Mouse (Mus musculus): ENCODE data around the gene Csrp2. TPM values are rescaled to one million over a fixed set of nuclear protein-coding genes. Genes with fewer than 3 reads are reported as not detected.
A peak's percentile ranks its signal among the peaks of the same experiment; 100 is the strongest.

The Csrp2 gene
- polyA plus RNA-seq, 1 experiment from 2014 or later: 209 TPM

DNA sequence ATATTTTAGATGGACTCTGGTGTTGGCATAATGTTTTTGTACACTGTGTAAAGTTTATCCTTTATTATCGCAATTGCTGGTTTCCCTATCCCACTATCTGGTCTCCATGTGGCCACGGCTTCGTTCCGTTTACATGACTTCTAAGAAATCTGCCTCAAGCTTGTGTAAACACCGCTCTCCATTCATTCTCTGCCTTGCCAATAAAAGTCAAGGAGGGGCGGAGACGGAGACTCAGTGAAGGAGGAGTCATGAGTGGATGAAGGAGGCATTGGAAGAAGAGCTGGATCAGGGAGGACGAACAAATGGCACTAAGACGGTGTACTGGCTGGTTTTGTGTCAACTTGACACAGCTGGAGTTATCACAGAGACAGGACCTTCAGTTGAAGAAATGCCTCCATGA is 52.4 kb downstream of the Csrp2 start:
- no peak overlapping the region for H3K4me3 ChIP-seq (replicated peaks; ENCODE audit: low read length)
- no peak overlapping the region for H3K9ac ChIP-seq (ENCODE audit: low read length)
- peak; percentile 69 for ATAC-seq (ENCODE audit: insufficient read depth, low FRiP score)

DNA sequence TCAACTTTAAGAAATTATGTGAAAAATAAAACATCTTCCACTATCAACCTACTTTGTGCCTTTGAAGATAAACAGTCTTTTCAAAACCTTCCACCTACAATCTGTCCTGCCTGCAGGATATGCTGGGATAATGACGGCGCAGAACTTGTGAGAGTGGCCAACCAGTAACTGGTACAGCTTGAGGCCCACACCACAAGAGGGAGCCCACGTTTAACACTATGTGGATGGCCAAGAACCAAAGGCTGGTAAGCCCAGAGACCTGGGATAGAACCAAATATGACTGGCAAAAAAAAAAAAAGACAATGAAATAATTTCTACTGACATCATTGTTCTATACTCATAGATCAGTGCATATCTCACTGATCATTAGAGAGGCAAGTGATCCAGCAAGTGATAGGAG is 54.9 kb downstream of the Csrp2 start:
- no peak overlapping the region for H3K9ac ChIP-seq (ENCODE audit: low read length)
- 55% methylated on average over 3 of the region's 3 CpGs for WGBS

More for the DNA sequence above, 52.4 kb downstream of the Csrp2 start:
- H3K9me3 ChIP-seq (replicated peaks; ENCODE audit: control insufficient read depth, low read length): no peaks in the 10 kb centered on the region
- no peaks in the 10 kb centered on the region for H3K27me3 ChIP-seq (ENCODE audit: control insufficient read depth, insufficient read depth, low read length)
- H3K4me1 ChIP-seq (ENCODE audit: control insufficient read depth, insufficient read depth, low read length): peaks cover 3% of the 10 kb centered on the region
- no peak overlapping the region for H3K4me2 ChIP-seq (ENCODE audit: low read depth, low read length)
- no peaks in the 10 kb centered on the region for H3K36me3 ChIP-seq (ENCODE audit: control insufficient read depth, insufficient read depth, low read length)
- no peak overlapping the region for H3K27ac ChIP-seq (ENCODE audit: low read length)
- WGBS: 29% methylated on average over 9 of the region's 9 CpGs

DNA sequence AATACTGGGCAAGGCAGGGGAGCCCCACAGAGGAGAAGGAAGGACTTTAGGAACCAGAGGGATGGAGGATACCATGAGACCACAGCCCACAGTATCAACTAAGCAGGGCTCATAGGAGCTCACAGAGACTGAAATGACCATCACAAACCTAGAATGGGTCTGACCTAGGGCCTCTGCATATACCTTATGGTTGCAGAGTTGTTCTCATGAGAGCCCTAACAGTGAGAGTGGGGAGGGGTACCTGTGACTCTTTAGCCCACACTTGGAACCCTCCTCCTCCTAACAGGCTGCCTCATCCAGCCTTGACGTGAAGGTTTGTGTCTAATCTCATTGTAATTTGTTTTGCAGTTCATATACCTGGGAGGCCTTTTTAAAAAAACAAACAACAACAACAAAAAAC is 55.3 kb downstream of the Csrp2 start:
- WGBS: 88% methylated on average over 1 of the region's 1 CpGs
- Histone ChIP-seq H3K4me2 (ENCODE audit: low read depth, low read length) (no peak overlapping the region), H3K36me3 (ENCODE audit: control insufficient read depth, insufficient read depth, low read length) (no peaks in the 10 kb centered on the region), H3K27ac (ENCODE audit: low read length) (no peak overlapping the region), H3K4me3 (replicated peaks; ENCODE audit: low read length) (no peak overlapping the region), H3K9me3 (replicated peaks; ENCODE audit: control insufficient read depth, low read length) (no peaks in the 10 kb centered on the region), H3K27me3 (ENCODE audit: control insufficient read depth, insufficient read depth, low read length) (no peaks in the 10 kb centered on the region), H3K4me1 (ENCODE audit: control insufficient read depth, insufficient read depth, low read length) (peaks cover 3% of the 10 kb centered on the region), H3K9ac (ENCODE audit: low read length) (no peak overlapping the region)
- ATAC-seq (ENCODE audit: insufficient read depth, low FRiP score): no peak

More for the DNA sequence above, 54.9 kb downstream of the Csrp2 start:
- Histone ChIP-seq H3K27ac (ENCODE audit: low read length) (no peak overlapping the region), H3K36me3 (ENCODE audit: control insufficient read depth, insufficient read depth, low read length) (no peaks in the 10 kb centered on the region), H3K9me3 (replicated peaks; ENCODE audit: control insufficient read depth, low read length) (no peaks in the 10 kb centered on the region), H3K4me2 (ENCODE audit: low read depth, low read length) (no peak overlapping the region), H3K27me3 (ENCODE audit: control insufficient read depth, insufficient read depth, low read length) (no peaks in the 10 kb centered on the region), H3K4me1 (ENCODE audit: control insufficient read depth, insufficient read depth, low read length) (peaks cover 3% of the 10 kb centered on the region), H3K4me3 (replicated peaks; ENCODE audit: low read length) (no peak overlapping the region)
- ATAC-seq (ENCODE audit: insufficient read depth, low FRiP score): no peak

DNA sequence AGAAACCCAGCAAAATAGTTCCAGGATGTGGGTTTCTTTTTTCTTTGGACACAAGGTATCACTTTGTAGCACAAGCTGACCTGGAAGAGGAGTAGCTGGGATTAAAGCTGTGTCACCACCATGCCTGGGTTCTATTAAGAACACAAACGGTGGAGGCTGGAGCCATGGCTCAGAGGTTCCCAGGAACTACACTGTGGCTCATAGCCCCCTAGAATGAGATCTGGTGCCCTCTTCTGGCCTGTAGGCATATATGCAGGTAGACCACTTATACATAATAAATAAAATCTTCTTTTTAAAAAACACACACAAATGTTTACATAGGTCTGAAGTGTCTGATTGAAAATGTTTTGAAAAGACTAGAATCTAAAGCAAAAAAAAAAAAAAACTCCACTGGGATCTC is 56.5 kb downstream of the Csrp2 start:
- Histone ChIP-seq H3K4me3 (replicated peaks; ENCODE audit: low read length) (no peak overlapping the region), H3K27ac (ENCODE audit: low read length) (no peak overlapping the region), H3K36me3 (ENCODE audit: control insufficient read depth, insufficient read depth, low read length) (no peaks in the 10 kb centered on the region), H3K9me3 (replicated peaks; ENCODE audit: control insufficient read depth, low read length) (no peaks in the 10 kb centered on the region), H3K27me3 (ENCODE audit: control insufficient read depth, insufficient read depth, low read length) (no peaks in the 10 kb centered on the region), H3K9ac (ENCODE audit: low read length) (no peak overlapping the region), H3K4me2 (ENCODE audit: low read depth, low read length) (no peak overlapping the region), H3K4me1 (ENCODE audit: control insufficient read depth, insufficient read depth, low read length) (peaks cover 3% of the 10 kb centered on the region)
- WGBS: 6% methylated on average over 1 of the region's 1 CpGs
- ATAC-seq (ENCODE audit: insufficient read depth, low FRiP score): no peak; the same call in 1 of the 2 replicates

DNA sequence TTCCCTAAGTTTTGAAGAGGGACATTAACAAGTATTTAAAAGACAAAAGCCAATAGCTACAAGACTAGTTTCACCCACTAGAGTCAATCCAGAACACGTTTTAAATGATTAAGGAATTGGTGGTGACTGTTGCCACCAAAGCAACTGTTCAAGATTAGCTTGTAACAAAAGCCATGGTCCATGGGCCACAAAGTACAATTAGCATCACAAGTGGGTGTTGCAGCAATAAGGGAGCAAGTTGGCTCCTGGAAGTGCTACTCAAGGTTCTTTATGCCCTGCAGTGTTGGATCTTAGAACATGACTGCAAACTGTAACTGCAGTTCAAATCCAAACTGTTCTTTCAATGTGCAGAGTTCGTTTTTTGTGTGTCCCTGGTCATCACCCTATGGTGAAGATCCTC is 57.8 kb downstream of the Csrp2 start:
- Histone ChIP-seq H3K4me1 (ENCODE audit: control insufficient read depth, insufficient read depth, low read length) (no peaks in the 10 kb centered on the region), H3K4me2 (ENCODE audit: low read depth, low read length) (no peak overlapping the region), H3K9me3 (replicated peaks; ENCODE audit: control insufficient read depth, low read length) (no peaks in the 10 kb centered on the region), H3K36me3 (ENCODE audit: control insufficient read depth, insufficient read depth, low read length) (no peaks in the 10 kb centered on the region), H3K27me3 (ENCODE audit: control insufficient read depth, insufficient read depth, low read length) (no peaks in the 10 kb centered on the region), H3K9ac (ENCODE audit: low read length) (no peak overlapping the region), H3K27ac (ENCODE audit: low read length) (no peak overlapping the region), H3K4me3 (replicated peaks; ENCODE audit: low read length) (no peak overlapping the region)
- no peak for ATAC-seq (ENCODE audit: insufficient read depth, low FRiP score)
- WGBS: 60% methylated on average over 2 of the region's 2 CpGs

DNA sequence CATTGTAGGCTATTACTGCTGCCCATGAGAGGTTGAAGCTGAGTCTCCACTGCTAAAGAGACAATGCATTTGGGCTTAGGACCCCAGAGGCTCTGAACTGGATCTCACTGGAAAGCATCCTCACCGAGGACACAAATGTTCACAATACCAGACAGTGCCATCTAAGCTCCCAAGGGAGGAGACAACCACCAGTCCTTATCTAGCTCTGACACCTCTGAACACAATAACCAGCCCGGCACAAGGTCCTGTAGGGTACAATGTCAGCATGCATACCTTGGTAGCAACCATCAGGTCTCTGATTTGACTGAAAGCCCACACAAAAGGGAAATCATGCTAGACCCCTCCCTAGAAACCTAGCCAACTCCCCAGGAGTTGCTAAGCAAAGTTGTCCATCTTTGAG is 59.8 kb downstream of the Csrp2 start:
- Histone ChIP-seq H3K36me3 (ENCODE audit: control insufficient read depth, insufficient read depth, low read length) (no peaks in the 10 kb centered on the region), H3K9ac (ENCODE audit: low read length) (no peak overlapping the region), H3K27me3 (ENCODE audit: control insufficient read depth, insufficient read depth, low read length) (no peaks in the 10 kb centered on the region), H3K9me3 (replicated peaks; ENCODE audit: control insufficient read depth, low read length) (no peaks in the 10 kb centered on the region), H3K27ac (ENCODE audit: low read length) (no peak overlapping the region), H3K4me1 (ENCODE audit: control insufficient read depth, insufficient read depth, low read length) (no peaks in the 10 kb centered on the region), H3K4me3 (replicated peaks; ENCODE audit: low read length) (no peak overlapping the region), H3K4me2 (ENCODE audit: low read depth, low read length) (no peak overlapping the region)
- WGBS: 80% methylated on average over 2 of the region's 2 CpGs
- no peak for ATAC-seq (ENCODE audit: insufficient read depth, low FRiP score)

DNA sequence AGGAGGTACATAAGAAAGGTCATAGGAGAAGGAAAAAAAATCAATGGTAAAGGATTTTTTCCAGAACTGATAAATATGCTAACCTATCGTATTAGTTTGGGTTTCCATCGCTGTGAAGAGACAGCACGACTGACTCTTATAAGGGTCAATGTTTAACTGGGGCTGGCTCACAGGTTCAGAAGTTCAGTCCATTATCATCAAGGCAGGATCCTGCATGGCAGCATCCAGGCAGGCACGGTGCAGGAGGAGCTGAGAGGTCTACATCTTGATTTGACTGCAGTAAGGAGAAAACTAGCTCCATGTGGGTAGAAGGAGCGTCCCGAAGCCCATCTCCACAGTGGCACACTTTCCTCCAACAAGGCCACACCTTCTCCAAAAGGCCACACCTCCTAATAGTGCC is 60.9 kb downstream of the Csrp2 start:
- 84% methylated on average over 6 of the region's 6 CpGs for WGBS
- no peak for ATAC-seq (ENCODE audit: insufficient read depth, low FRiP score)
- no peak overlapping the region for H3K27ac ChIP-seq (ENCODE audit: low read length)

DNA sequence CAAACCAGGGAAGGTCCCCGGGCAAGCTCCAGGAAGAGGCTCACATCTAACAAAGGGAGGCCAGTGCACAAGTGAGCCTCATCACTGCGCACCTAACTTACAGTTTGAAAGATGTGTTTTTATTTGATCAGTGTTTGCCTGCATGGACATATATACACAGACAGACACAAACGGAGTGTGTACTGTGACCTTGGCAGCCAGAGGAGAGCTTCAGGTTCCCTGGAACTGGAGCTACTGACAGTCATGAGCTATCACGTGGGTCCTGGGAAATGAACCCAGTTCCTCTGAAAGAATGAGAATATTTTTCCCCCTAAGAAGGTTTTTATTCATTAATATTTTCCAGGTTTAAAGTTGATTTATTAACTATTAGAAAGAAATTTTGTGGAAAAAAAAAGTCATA is 63.2 kb downstream of the Csrp2 start:
- no peak overlapping the region for H3K27ac ChIP-seq (ENCODE audit: low read length)
- no peak overlapping the region for H3K4me2 ChIP-seq (ENCODE audit: low read depth, low read length)
- WGBS: 74% methylated on average over 4 of the region's 4 CpGs
- H3K9ac ChIP-seq (ENCODE audit: low read length): no peak overlapping the region
- H3K9me3 ChIP-seq (replicated peaks; ENCODE audit: control insufficient read depth, low read length): no peaks in the 10 kb centered on the region
- H3K36me3 ChIP-seq (ENCODE audit: control insufficient read depth, insufficient read depth, low read length): no peaks in the 10 kb centered on the region
- no peak overlapping the region for H3K4me3 ChIP-seq (replicated peaks; ENCODE audit: low read length)
- H3K27me3 ChIP-seq (ENCODE audit: control insufficient read depth, insufficient read depth, low read length): no peaks in the 10 kb centered on the region
- ATAC-seq (ENCODE audit: insufficient read depth, low FRiP score): no peak
- H3K4me1 ChIP-seq (ENCODE audit: control insufficient read depth, insufficient read depth, low read length): no peaks in the 10 kb centered on the region

More for the DNA sequence above, 60.9 kb downstream of the Csrp2 start:
- H3K4me1 ChIP-seq (ENCODE audit: control insufficient read depth, insufficient read depth, low read length): no peaks in the 10 kb centered on the region
- no peak overlapping the region for H3K9ac ChIP-seq (ENCODE audit: low read length)
- no peaks in the 10 kb centered on the region for H3K27me3 ChIP-seq (ENCODE audit: control insufficient read depth, insufficient read depth, low read length)
- H3K9me3 ChIP-seq (replicated peaks; ENCODE audit: control insufficient read depth, low read length): no peaks in the 10 kb centered on the region
- H3K4me3 ChIP-seq (replicated peaks; ENCODE audit: low read length): no peak overlapping the region
- H3K36me3 ChIP-seq (ENCODE audit: control insufficient read depth, insufficient read depth, low read length): no peaks in the 10 kb centered on the region
- no peak overlapping the region for H3K4me2 ChIP-seq (ENCODE audit: low read depth, low read length)

DNA sequence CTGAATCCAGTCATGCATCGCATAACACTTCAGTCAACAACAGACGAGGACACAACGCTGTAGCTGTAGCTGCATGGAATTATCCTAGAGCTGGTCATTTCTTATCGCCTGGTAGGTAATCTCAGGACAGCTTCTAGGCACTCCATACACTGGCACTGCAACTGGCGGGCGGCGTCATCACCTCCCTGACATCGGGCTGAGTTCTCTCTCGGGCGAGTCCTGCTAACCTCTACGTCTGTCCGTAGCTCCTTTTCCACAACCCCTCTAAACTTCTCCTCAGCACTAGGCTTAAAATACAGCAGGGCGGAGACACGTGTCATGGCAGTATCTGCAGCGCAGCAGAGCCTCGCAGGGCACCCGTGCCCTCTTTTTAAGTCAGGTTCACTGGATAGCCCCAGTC is 67.1 kb downstream of the Csrp2 start:
- Histone ChIP-seq H3K27me3 (ENCODE audit: control insufficient read depth, insufficient read depth, low read length) (no peaks in the 10 kb centered on the region), H3K27ac (ENCODE audit: low read length) (no peak overlapping the region), H3K4me1 (ENCODE audit: control insufficient read depth, insufficient read depth, low read length) (peaks cover 1% of the 10 kb centered on the region; the same call in 1 of the 2 replicates), H3K9ac (ENCODE audit: low read length) (no peak overlapping the region), H3K4me2 (ENCODE audit: low read depth, low read length) (no peak overlapping the region), H3K9me3 (replicated peaks; ENCODE audit: control insufficient read depth, low read length) (no peaks in the 10 kb centered on the region), H3K4me3 (replicated peaks; ENCODE audit: low read length) (no peak overlapping the region), H3K36me3 (ENCODE audit: control insufficient read depth, insufficient read depth, low read length) (no peaks in the 10 kb centered on the region)
- no peak for ATAC-seq (ENCODE audit: insufficient read depth, low FRiP score)
- WGBS: 90% methylated on average over 17 of the region's 17 CpGs

All from stomach, embryonic 16.5 days (tissue).